Mouse (Mus musculus): Measurements from ENCODE around the gene Cd163.
A peak's percentile ranks its signal among the peaks of the same experiment; 100 is the strongest.
"Not testable (repeated sequence)": the region's sequence is repeated elsewhere in the genome, so short reads cannot be mapped to it uniquely, and the experiment has no call there.

Cd163 gene

GRCm38 (mm10) chr6:124304356-124304755, at the start of gene Cd163:
Cd163 (plus strand) TSS chr6:124304656.
- DNase-seq (ENCODE audit: low read depth, low spot score): no peak

GRCm38 (mm10) chr6:124255721-124256470, 48.6 kb upstream of the Cd163 start:
- DNase-seq (ENCODE audit: low read depth, low spot score): no peak

- DNase-seq (ENCODE audit: low read depth, low spot score): peak; percentile 83
Observed at GRCm38 (mm10) chr6:124260198-124260931, 44.1 kb upstream of the Cd163 start.

DNA sequence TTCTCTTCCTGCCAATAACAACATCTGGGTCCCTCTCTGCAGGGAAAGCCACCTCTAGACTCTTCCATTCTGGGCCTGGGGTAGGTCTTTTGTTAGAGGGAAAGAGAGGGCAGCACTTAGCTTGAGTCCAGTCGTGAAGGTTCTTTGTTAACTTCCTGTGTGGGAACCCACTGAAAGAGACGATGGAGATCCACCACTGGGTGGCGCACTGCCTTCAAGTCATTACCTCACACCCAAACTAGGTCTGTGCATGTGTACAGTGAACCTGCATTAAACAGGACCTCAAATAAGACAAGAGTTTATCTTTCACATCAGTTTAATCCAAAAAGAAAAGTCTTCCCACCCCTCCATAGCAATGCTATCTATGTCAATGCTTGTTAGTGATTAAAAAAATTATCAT, 41.8 kb upstream of the Cd163 start:
- peak; percentile 69 for DNase-seq (ENCODE audit: low read depth, low spot score)

DNA sequence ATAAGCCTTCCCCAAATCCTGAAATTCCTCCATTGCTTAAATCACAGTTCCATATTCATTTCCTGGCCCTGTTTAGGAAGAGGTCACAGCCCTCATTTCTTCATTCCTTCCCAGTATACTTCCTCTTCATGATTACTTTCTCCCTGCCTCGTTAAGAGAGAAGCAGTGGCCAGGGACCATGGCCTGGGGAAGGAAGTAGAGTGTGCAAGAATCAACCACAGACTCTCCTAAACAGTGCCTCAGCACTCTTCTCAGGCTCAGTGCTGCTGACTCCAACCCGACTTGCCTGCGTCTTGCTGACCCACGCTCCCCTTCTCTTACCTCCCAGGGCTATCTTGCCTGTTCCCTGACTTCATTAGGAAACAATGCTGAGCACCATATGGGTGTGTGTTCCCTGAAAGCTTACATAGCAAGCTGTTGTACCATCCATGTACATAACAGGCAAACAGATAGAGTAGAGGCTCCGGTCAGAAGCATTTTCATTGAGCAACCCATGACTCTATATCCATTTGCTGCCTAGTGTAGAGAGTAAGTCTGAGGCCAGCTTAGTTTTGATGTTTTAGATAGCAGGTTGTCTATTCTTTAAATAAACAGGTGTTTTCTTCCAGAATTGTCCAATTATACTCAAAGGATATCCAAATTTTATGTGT, 31.1 kb upstream of the Cd163 start:
- DNase-seq (ENCODE audit: low read depth, low spot score): no peak

DNA sequence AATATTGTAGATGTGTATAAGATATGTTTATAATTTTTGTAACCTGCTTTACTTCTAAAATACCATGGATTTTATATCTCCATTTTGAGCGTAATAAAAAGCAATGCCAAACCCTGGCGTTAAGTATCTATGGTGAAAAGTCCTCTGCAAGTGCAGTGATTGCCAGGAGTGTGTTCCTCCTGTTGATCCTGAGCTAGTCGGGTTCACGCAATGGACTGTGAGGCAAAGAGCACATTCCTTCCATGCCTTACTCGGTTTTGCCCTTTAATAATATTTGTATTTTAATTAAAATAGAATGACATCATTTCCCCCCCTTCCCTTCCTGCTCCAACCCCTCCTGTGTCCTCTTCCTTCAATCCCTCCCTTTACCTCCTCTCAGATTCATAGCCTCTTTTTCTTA, 26.8 kb upstream of the Cd163 start:
- no peak for DNase-seq (ENCODE audit: low read depth, low spot score)

GRCm38 (mm10) chr6:124278291-124278690, 26.2 kb upstream of the Cd163 start:
- no peak for DNase-seq (ENCODE audit: low read depth, low spot score)

DNA sequence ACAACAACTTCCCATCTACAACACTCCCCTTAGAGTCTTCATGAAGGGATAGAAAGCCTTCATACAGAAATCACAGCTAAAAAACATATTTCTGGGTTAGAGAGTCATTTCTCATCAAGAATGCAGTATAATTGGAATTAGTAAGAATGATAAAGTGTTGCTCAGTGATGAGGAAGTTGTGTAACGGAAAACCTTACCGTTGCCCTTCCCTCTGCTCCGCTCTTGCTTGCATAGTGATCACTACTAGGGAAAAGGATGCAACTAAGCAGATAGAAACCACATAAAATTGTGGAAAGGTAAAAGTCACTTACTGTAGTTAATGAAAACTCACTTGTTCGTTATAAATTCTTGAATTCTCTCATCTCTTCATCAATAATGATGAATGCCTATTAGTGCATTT, 21.7 kb upstream of the Cd163 start:
- no peak for DNase-seq (ENCODE audit: low read depth, low spot score)

DNA sequence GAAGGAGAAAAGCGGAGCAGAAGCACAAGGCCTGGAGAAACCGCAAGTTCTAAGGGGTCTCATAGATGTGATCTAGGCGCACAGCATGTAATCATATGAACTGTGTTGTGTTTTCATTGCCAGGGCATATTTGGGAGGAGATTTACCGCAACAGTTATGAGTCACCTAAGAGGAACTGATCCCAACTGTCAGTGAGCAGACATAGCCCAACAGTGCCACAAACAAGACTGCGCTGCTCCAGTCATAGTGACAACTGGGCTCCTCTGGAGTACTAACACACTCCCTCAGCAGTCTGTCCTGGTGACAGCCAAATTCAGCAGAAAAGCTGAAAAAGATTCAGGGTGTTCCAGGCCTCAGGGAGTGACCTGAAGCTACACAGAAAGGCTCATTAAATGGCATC, 7.1 kb upstream of the Cd163 start:
- not testable (repeated sequence) for DNase-seq (ENCODE audit: low read depth, low spot score)

DNA sequence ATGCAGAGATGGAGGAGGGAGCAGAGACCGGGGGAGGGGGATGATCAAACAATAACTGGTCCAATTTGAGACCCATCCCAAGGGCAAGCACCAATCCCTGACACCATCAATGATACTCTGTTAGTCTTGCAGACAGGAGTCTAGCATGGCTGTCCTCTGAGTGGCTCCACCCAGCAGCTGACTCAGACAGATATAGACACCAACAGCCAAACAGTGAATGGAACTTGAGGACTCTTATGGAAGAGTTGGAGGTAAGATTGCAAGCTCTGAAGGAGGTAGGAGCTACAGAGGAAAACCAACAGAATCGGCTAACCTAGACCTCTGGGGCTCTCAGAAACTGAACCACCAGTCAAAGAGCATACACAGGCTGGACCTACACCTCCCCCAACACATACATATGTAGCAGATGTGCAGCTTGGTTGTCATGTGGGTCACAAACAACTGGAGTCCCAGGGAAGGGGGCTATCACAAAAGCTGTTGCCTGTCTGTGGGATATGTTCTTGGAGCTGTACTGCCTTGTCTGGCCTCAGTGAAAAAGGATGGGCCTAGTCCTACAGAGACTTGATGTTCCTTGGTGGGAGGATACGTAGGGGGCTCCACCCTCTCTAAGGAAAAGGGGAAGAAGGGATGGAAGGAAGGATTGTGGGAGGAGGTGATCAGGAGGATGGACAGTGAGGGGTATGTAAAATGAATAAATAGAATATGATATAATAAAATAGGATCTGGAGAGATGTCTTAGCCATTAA, 2.8 kb upstream of the Cd163 start:
- no peak for DNase-seq (ENCODE audit: low read depth, low spot score)

DNA sequence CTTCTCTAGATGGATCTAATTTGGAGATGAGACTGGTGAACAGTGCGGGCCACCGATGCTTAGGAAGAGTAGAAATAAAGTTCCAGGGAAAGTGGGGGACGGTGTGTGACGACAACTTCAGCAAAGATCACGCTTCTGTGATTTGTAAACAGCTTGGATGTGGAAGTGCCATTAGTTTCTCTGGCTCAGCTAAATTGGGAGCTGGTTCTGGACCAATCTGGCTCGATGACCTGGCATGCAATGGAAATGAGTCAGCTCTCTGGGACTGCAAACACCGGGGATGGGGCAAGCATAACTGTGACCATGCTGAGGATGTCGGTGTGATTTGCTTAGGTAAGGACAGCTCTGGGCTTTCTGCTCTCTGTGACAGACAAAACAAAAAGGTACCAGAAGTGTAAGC, 4.5 kb downstream of the Cd163 start:
- DNase-seq (ENCODE audit: low read depth, low spot score): no peak

DNA sequence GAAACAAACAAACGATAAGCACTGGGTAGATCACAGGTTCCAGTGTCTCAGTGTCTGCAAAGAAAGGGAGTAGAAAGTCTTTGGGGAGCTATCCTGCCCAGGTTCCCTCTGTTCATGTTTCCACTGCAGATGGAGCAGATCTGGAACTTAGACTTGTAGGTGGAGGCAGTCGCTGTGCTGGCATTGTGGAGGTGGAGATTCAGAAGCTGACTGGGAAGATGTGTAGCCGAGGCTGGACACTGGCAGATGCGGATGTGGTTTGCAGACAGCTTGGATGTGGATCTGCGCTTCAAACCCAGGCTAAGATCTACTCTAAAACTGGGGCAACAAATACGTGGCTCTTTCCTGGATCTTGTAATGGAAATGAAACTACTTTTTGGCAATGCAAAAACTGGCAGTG, 7.8 kb downstream of the Cd163 start:
- no peak for DNase-seq (ENCODE audit: low read depth, low spot score)

GRCm38 (mm10) chr6:124320371-124320770, 15.9 kb downstream of the Cd163 start:
- DNase-seq (ENCODE audit: low read depth, low spot score): no peak

- DNase-seq (ENCODE audit: low read depth, low spot score): no peak
Observed at GRCm38 (mm10) chr6:124321481-124322475, 17.3 kb downstream of the Cd163 start.

GRCm38 (mm10) chr6:124328394-124328991, 24.0 kb downstream of the Cd163 start:
- DNase-seq (ENCODE audit: low read depth, low spot score): no peak

DNA sequence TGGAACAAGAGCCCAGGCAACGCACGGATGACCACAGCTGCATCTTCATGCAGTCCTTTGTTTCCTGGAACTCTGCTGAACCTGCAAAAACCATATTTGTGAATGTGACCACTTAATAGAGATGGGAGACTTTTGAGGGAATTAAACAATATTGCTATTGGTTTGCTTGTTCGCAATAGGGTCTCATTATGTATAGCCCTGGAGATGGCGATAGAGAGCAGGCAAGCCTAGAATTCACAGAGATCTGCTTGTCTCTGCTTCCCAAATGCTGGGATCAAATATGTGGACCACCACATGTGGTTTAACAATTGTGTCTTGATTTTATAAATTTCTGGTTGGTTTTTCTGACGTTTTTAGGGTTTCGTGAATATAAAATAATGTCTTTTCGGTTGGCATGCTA, 25.2 kb downstream of the Cd163 start:
- no peak for DNase-seq (ENCODE audit: low read depth, low spot score)

- DNase-seq (ENCODE audit: low read depth, low spot score): no peak
Observed at GRCm38 (mm10) chr6:124345096-124345495, 40.6 kb downstream of the Cd163 start.

DNA sequence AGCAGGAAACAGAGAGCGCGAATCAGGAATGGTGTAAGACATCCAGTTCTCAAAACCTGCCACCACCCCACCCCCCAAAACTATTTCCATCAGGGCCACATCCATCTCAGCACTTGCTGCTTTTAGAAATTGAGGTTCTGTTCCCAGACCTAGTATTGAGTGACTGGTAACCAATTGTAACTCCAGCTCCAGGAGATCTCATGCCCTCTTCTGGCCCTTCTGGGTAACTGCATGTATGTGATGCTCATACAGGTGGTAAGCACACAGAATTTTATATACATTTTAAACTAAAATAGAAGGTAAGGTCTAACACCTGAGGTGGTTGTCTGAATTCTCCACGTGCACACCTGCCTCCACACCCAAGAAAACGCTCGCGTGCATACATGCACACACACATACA, 42.2 kb downstream of the Cd163 start:
- DNase-seq (ENCODE audit: low read depth, low spot score): no peak

GRCm38 (mm10) chr6:124353246-124353645, 48.8 kb downstream of the Cd163 start:
- DNase-seq (ENCODE audit: low read depth, low spot score): no peak

DNA sequence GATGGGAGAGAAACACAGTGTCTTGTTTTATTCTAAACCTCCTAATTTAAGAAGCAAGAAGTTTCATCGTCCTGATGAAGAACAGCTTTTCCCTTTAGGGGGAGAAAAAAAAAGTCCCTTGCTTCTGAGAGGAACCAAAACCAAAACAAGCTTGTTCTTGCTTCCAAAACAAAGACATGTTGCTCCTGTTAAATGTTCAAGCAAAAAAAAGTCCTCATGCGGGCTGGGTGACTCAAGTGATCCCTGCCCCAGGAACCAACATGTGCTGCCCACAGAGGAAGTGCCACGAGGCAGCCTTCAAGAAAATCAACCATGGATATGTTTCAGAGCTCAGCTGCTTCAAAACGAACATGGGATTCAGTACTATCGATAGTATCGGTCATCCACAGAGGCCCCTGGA, 54.5 kb downstream of the Cd163 start:
- DNase-seq (ENCODE audit: low read depth, low spot score): no peak
